Mouse (Mus musculus) brown adipose tissue, adult 24 weeks (tissue): ENCODE data around the gene Masp1. TPM values are rescaled to one million over a fixed set of nuclear protein-coding genes. Genes with fewer than 3 reads are reported as not detected.

Experiments
- H3K27ac ChIP-seq: fragments of 200-500 bp; replicated peaks from 2 replicates; pipeline ENCODE4 v1.5.1; 2012; ENCODE audit warnings: low read depth, mild to moderate bottlenecking, low read length
- H3K4me1 ChIP-seq: fragments of 200-500 bp; 2 replicates; pipeline ENCODE4 v1.6.1; 2012; ENCODE audit warnings: low read length, mixed read lengths; ENCODE audit not compliant: control insufficient read depth, insufficient read depth, insufficient read length
- H3K4me3 ChIP-seq: fragments of 200-500 bp; 2 replicates; pipeline ENCODE4 v1.5.1; 2012; ENCODE audit warnings: low read depth, mild to moderate bottlenecking, low read length, moderate library complexity; ENCODE audit not compliant: insufficient read depth
- polyA plus RNA-seq: library from polyadenylated mRNA; stranded (reverse); fragments of >200 nt; gene quantifications from 2 replicates; pipeline ENCODE4 v1.2.4, GENCODE M21; 2012; ENCODE audit not compliant: missing spikeins, insufficient read depth, insufficient read length

Masp1 gene
- 0.58 TPM in 1 of 2 replicates, not detected in the other for polyA plus RNA-seq

DNA sequence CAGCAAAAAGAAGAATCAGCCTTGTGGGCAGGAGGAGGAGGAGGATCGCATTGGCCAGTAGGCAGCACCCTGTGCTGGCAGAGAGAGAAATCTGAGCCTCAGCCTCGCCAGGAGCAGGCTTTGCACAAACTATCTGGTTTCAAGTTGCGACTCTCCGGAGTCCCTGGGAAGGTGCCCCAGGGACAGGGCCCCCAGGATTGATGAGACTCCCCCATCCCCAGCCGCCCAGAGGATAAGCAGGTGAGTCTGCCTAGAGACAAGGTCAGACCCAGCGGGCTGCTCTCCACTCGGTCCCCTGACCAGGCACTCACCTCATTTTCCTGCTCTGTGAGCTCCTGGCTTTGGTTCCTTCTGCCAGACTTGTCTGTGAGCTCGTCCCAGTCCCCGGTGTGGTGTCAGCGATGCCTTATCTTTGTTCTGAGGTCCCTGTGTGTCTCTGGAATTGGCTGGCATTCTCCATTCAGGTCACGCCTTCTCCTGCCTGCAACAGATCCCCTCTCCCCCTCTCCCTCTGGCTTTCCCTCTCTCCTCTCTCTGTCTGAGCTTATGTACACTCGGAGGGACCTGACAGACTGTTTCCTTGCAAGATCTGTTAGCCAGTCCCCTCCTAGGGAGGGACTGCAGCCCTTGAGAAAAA lies at the start of gene Masp1, which contains the start of gene Rtp4:
Masp1 (minus strand) TSS at position 581 of the 637 bp plus-strand sequence.
Rtp4 (plus strand) TSS at position 57 of the 637 bp plus-strand sequence.
- H3K27ac ChIP-seq = no peak within 1 kb of the TSS
- H3K4me1 ChIP-seq = peaks cover 2% of the 10 kb centered on the region
- no peak within 1 kb of the TSS; the same call in 1 of the 2 replicates for H3K4me3 ChIP-seq

DNA sequence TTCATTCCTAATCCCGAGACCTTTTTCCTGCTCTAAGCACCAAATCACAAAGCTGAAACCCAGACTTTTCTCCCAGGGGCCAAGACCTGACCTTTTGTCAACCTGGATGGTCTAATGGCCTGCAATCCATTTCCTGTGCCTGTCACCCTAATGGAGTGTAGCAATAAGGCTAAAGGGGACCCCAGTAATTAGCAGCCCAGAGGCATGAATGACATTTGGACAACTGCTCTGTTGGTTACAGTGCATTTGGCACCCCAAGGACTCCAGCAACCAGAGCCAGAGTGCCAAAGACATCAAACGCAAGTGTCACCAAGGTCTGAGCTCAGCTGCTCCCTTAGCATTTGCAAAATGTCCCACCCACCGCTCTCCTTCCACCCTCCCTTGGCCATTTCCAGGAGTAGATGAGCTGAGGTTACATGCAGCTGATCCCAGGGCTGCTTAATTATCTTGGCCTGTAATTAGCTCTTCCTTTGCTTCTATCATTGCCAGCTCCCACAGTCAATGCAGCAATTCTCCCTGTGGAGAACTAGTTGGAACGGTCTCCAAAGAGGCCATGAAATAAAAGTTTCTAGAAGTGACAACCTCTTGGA lies 47.8 kb upstream of the Masp1 start:
- no peak overlapping the region for H3K4me3 ChIP-seq
- H3K27ac ChIP-seq = no peak overlapping the region
- H3K4me1 ChIP-seq = no peaks in the 10 kb centered on the region

DNA sequence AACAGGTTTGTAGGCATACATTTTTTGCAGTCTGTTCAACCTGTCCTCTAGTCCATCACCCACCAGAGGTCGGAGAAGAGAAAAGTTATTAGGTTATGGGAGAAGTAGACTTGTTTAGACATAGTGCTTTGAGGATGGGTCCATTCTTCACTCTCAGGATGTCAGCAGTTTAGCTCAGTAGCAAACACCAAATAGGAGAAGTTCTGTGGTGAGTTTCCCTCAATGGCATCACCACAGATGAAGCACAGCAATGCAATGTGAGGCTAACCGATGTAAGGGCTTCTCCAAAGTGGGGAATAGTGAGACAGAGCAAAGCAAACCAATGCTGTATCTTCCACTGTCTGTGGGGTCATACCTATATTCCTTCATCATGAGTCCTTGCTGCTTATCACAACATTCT lies 37.1 kb upstream of the Masp1 start:
- Histone ChIP-seq H3K4me3 (no peak overlapping the region), H3K4me1 (no peaks in the 10 kb centered on the region), H3K27ac (no peak overlapping the region)

DNA sequence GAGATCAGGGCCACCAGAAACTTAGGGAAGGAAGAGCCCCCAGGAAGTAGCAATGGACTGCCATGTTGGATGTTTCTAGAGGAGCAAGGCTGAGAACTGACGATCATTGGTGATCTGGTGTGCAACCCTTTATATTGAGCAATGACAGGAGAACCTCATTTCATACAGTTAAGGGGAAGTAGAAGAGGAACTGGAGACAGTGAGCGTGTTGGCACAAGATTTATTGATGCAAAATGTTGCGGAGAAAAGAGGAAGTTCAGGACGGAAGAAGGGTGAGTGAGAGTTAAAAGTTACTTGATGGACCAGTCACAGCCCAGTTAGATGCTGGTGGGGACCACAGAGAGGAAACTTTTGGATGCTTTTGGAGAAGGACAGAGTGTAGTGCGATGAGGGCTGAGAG lies 36.6 kb upstream of the Masp1 start:
- no peaks in the 10 kb centered on the region for H3K4me1 ChIP-seq
- no peak overlapping the region for H3K4me3 ChIP-seq
- no peak overlapping the region for H3K27ac ChIP-seq

DNA sequence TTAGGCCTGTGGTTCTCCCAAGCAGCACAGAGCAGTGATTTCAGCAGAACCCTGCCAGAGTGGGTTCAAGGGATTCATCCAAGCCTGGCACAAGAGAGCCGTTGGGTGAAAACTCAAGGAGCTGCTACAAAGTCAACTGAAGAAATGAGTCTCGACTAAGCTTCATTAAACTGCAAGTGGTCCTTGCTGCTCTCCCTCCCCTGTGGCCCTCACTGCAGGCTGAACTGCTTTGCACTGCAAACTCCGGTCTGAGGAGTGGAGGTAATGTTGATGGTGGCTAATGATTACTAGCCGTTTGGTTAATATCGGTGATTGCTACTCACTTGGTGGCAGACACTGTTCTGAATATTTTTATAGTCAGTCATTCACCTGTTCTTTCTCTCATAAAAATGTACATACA lies 34.1 kb upstream of the Masp1 start:
- H3K4me1 ChIP-seq = no peaks in the 10 kb centered on the region
- H3K4me3 ChIP-seq = no peak overlapping the region
- H3K27ac ChIP-seq = no peak overlapping the region

DNA sequence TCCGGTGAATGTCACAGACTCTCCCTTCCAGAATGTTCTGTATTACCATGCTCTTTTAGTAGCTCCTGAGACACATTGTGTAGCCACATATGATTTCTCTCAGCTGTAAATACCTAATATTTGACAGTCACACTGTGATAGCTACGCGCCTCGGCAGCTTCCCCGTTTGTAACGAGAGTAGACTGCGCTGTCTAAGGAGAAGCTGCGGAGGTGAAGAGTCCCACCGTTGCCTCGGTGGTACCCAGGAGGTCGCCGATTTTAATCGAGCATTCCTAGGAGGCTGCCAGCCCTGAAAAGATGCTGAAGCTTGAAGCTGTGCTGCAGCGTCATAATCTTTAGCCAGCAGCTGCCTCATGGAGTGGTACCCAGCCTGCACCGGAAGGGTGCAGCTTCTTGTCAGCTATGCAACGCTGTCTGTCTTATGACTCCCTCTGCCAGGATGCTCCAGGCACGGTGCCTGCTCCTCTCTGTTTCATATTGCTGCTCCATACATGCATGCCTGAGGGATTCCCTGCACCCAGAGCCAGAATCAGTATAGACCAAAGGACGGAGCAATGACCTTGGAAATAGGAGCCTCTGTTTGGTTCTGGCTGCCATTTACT lies 30.5 kb upstream of the Masp1 start:
- H3K27ac ChIP-seq = no peak overlapping the region
- no peaks in the 10 kb centered on the region for H3K4me1 ChIP-seq
- no peak overlapping the region for H3K4me3 ChIP-seq

DNA sequence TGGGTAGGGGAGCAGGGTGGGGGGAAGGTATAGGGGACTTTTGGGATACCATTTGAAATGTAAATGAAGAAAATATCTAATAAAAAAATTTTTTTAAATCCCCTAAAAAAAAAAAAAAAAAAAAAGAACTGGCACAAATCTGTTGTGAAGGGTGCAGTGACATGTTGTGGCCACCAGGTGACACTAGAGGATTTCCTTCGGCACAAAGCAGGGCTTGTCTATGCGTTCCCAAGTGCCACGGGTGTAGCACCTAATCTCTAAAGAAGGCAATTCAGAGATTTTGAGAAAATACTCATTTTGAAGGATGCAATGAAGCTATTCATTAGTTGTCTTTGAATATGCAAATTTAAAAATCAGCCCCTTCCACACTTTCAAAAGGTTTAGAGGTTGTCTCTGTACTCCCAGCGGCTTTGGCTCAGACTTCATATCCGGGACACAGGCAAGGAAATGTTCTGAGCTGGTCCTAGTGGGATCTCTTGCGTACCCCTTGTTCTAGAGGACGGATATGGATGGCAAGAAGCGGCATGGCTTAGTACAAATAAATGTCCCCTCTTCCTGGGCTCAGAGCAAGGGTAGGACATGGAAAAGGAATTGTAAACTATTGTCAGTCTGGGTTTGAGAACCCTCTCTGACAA lies 29.8 kb upstream of the Masp1 start:
- Histone ChIP-seq H3K4me1 (no peaks in the 10 kb centered on the region), H3K4me3 (no peak overlapping the region), H3K27ac (no peak overlapping the region)

DNA sequence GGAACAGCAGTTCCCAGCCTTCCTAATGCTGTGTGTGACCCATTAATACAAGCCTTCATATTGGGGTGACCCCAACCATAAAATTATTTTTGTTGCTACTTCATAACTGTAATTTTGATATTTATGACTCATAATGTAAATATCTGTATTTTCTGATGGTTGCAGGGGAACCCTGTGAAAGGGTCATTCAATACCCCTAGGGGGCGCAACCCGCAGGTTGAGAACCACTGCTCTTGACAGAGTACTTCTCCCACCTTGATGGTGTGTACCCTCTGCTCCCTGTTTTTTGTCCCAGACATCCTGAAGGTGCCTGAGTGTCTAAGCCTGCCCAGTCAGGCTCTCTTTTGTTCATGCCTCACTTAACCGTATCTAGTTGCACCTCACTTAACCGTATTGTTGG lies 27.2 kb upstream of the Masp1 start:
- no peak overlapping the region for H3K4me3 ChIP-seq
- no peaks in the 10 kb centered on the region for H3K4me1 ChIP-seq
- H3K27ac ChIP-seq = no peak overlapping the region

DNA sequence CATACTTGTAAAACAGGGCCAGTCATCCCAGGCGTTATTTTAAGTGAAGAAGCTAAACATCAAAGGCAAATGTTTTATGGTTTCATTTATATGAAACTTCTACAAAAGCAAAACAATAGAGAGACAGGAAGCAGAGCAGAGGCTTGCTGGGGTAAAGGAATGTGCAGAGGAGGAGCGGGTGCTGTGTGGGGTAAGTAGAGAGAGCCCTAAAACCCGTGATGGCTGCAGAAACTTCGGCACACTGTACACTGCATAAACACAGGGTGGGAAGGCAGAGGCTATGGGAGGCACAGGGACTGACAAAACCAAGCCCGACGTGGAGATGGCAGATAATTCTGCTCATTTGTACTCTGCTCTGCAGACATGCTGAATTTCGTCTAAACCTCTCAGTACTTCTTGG lies 23.7 kb upstream of the Masp1 start:
- Histone ChIP-seq H3K4me1 (no peaks in the 10 kb centered on the region), H3K4me3 (no peak overlapping the region), H3K27ac (no peak overlapping the region)

DNA sequence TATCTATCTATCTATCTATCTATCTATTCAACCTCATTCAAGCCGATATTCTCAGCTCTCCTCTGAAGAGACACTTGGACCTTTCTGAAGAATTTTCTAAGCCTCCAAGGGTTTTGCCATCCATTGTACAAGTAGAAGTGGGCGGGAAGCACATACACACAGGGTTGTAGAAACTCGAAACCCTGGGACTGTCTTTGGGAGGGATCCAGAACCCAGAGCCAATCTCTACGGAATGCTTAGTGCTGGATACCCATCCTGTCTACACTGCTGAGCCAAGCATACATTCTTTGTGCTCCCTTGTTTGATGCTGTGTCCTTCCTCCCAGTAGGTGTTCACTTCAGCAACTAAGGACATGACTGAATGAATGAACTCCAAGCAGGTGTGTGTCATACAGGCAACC lies 22.3 kb upstream of the Masp1 start:
- no peaks in the 10 kb centered on the region for H3K4me1 ChIP-seq

DNA sequence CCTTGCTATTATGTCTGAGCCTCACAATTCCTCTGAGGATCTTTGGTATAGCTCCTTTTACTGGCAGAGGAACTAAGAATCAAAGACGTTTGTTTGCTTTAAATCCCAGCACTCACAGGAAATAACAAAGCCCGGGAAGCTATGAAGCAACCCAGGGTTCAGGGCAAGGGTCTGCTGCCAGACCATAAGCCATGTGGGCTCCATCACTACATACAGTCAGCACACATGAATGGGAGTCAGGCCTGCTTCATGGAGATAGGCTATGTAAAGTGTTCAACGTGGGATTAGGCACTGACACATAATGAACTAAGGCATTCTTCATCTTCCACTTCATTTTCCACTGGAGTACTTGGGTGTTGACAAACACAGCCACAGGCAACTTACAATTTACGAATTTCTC lies 20.4 kb upstream of the Masp1 start:
- Histone ChIP-seq H3K27ac (no peak overlapping the region), H3K4me3 (no peak overlapping the region), H3K4me1 (no peaks in the 10 kb centered on the region)

More for the DNA sequence above, 22.3 kb upstream of the Masp1 start:
- Histone ChIP-seq H3K27ac (no peak overlapping the region), H3K4me3 (no peak overlapping the region)

DNA sequence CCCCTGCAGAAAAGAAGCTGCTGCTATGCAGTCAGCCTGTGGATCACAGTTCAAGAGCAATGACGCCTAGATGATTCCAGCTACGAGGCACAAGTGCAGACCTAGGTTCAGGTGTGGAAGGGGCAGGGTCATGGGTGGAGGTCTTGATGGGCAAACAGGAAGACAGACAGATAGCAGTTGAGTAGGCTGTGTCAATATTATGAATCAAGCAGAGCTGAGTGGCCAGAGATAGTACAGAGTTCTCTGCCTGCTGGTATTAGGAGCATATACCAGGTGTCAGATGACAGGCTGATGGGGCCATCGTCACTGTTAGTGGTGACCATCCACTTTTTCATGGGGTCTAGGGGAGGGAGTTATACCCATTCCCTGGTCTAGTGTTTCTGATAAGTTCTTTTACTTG lies 13.1 kb upstream of the Masp1 start:
- H3K27ac ChIP-seq = no peak overlapping the region
- no peaks in the 10 kb centered on the region for H3K4me1 ChIP-seq
- no peak overlapping the region for H3K4me3 ChIP-seq

DNA sequence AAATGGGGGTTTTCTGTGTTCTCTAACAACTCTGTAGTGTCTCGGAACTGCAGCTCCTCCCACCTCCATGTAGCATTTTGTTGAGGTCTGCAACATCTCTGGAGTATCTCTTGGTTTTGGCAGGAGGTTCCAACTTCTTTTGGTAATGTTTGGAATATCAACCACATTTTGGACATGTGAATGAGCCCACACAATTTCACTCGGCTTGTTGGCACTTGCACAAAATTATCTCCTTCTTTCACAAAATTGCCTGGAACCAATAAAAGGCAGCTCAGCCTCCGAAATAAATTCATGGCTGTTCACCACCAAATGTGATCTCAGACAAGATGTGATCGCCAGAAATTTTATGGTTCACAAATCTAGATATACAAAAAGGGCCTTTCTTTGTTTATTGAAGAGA lies 8.6 kb upstream of the Masp1 start:
- H3K4me3 ChIP-seq = no peak overlapping the region
- H3K27ac ChIP-seq = no peak overlapping the region
- no peaks in the 10 kb centered on the region for H3K4me1 ChIP-seq

DNA sequence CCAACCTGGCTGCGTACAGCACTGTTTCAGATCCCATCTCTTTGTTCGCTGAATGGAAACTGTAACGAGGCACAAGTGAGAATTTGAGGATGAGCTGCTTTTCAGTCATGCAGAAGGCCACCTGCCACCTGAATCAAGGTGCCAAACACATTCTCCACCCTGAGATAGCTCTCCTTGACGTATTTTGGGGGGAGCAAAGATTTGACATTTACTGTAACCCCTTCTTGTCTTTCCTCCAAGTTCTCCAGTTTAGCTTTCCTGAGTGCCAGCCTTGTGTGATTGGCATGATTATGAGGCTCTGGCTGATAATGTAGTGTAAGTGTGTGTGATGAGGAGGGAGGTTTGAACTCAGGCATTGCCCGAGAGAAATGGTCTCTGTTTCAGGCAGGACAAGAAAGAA lies 1.5 kb upstream of the Masp1 start:
- Histone ChIP-seq H3K27ac (no peak overlapping the region), H3K4me1 (no peaks in the 10 kb centered on the region; the same call in none of the 2 replicates), H3K4me3 (no peak overlapping the region)

DNA sequence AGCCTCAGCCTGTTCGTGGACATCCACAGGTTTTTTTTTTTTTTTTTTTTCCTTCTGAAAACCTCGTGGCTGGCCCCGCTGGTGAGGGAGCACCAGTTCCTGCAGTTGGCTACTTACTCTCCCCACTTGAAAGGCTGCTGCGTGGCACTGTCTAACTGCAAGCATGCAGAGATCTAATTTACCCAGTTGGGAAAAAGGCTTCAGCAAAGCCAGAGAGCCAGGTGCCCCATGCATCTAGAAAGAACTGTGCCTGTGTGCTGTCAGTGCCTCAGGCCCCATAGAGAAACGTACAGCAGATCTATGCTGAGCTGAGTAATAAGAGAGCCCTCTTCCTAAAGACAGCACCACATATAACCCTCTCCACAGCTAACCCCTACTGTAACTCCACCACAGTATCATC lies 477 bp upstream of the Masp1 start:
- H3K27ac ChIP-seq = no peak overlapping the region
- H3K4me3 ChIP-seq = no peak overlapping the region
- peaks cover 2% of the 10 kb centered on the region for H3K4me1 ChIP-seq
